Mouse (Mus musculus): ENCODE measurements around the gene Cox6a1. TPM values are rescaled to one million over a fixed set of nuclear protein-coding genes. Genes with fewer than 3 reads are reported as not detected.

The Cox6a1 gene
- polyA plus RNA-seq, 2 experiments, result 731 to 747 TPM

- no peak for ATAC-seq (ENCODE audit: insufficient read depth)
- H3K9ac ChIP-seq (replicated peaks), result peak overlapping the region; percentile 98
- H3K9me3 ChIP-seq (ENCODE audit: control insufficient read depth, low read length), result no peaks in the 10 kb centered on the region
- WGBS (ENCODE audit: insufficient replicate concordance), result 8% methylated on average over 7 of the region's 7 CpGs
- peaks cover 44% of the 10 kb centered on the region for H3K36me3 ChIP-seq (replicated peaks; ENCODE audit: control insufficient read depth, insufficient read depth, low read depth)
- H3K27ac ChIP-seq, result peak overlapping the region; percentile 77
- H3K27me3 ChIP-seq (ENCODE audit: control insufficient read depth, insufficient read depth, low read length), result no peaks in the 10 kb centered on the region
- peak overlapping the region; percentile 94 for H3K4me2 ChIP-seq (ENCODE audit: low read depth)
- peak overlapping the region; percentile 88 to 98 for H3K4me3 ChIP-seq (ENCODE audit: insufficient read depth in 1 of 2, low read depth in 2 of 2, low read length in 2 of 2)
- no peak for DNase-seq (ENCODE audit: low read depth in 3 of 3, low spot score in 3 of 3)
- peaks cover 11 to 15% of the 10 kb centered on the region in 2 experiments for H3K4me1 ChIP-seq (replicated peaks; ENCODE audit: control insufficient read depth in 2 of 2, insufficient read depth in 2 of 2, low read length in 1 of 2)
- no peak for TF ChIP-seq CTCF (IDR thresholded peaks at IDR 0.05; ENCODE audit: low read depth)
- TF ChIP-seq EP300 (IDR thresholded peaks at IDR 0.05; ENCODE audit: low read depth), result no peak
Observed at GRCm38 (mm10) chr5:115340007-115340406, 8.8 kb downstream of the Cox6a1 start.

- Histone ChIP-seq H3K4me2 (ENCODE audit: low read depth) (peak overlapping the region; percentile 61), H3K9me3 (ENCODE audit: control insufficient read depth, low read length) (no peaks in the 10 kb centered on the region), H3K4me1 (replicated peaks; ENCODE audit: control insufficient read depth in 2 of 2, insufficient read depth in 2 of 2, low read length in 1 of 2) (peaks cover 27 to 45% of the 10 kb centered on the region in 2 experiments), H3K4me3 (ENCODE audit: insufficient read depth in 1 of 2, low read depth in 2 of 2, low read length in 2 of 2) (peak overlapping the region in 1 of 2 experiments; percentile 13; a peak in 1 of 4 replicates), H3K9ac (replicated peaks) (peak overlapping the region; percentile 46), H3K27me3 (ENCODE audit: control insufficient read depth, insufficient read depth, low read length) (no peaks in the 10 kb centered on the region), H3K27ac (peak overlapping the region; percentile 83), H3K36me3 (replicated peaks; ENCODE audit: control insufficient read depth, insufficient read depth, low read depth) (peaks cover 73% of the 10 kb centered on the region)
- 13% methylated on average over 3 of the region's 3 CpGs for WGBS (ENCODE audit: insufficient replicate concordance)
- ATAC-seq (ENCODE audit: insufficient read depth) (peak; percentile 94), DNase-seq (ENCODE audit: low read depth in 3 of 3, low spot score in 3 of 3) (peak; percentile 67 to 73 (median 70))
- no peak for TF ChIP-seq CTCF (IDR thresholded peaks at IDR 0.05; ENCODE audit: low read depth)
- TF ChIP-seq EP300 (IDR thresholded peaks at IDR 0.05; ENCODE audit: low read depth), result peak; percentile 83
Observed at GRCm38 (mm10) chr5:115333626-115334025, 15.2 kb downstream of the Cox6a1 start.

GRCm38 (mm10) chr5:115330955-115331354 is 17.8 kb downstream of the Cox6a1 start:
- DNase-seq (ENCODE audit: low read depth in 3 of 3, low spot score in 3 of 3) (no peak), ATAC-seq (ENCODE audit: insufficient read depth) (no peak)
- Histone ChIP-seq H3K4me1 (replicated peaks; ENCODE audit: control insufficient read depth in 2 of 2, insufficient read depth in 2 of 2, low read length in 1 of 2) (peaks cover 30 to 45% of the 10 kb centered on the region in 2 experiments), H3K27ac (no peak overlapping the region), H3K4me3 (ENCODE audit: insufficient read depth in 1 of 2, low read depth in 2 of 2, low read length in 2 of 2) (no peak overlapping the region), H3K4me2 (ENCODE audit: low read depth) (no peak overlapping the region), H3K36me3 (replicated peaks; ENCODE audit: control insufficient read depth, insufficient read depth, low read depth) (peaks cover 64% of the 10 kb centered on the region), H3K27me3 (ENCODE audit: control insufficient read depth, insufficient read depth, low read length) (no peaks in the 10 kb centered on the region), H3K9ac (replicated peaks) (no peak overlapping the region), H3K9me3 (ENCODE audit: control insufficient read depth, low read length) (no peaks in the 10 kb centered on the region)
- WGBS (ENCODE audit: insufficient replicate concordance), result 72% methylated on average over 9 of the region's 9 CpGs
- no peak for TF ChIP-seq CTCF (IDR thresholded peaks at IDR 0.05; ENCODE audit: low read depth)
- no peak for TF ChIP-seq EP300 (IDR thresholded peaks at IDR 0.05; ENCODE audit: low read depth)

- peak overlapping the region; percentile 90 to 93 for H3K4me3 ChIP-seq (ENCODE audit: insufficient read depth in 1 of 2, low read depth in 2 of 2, low read length in 2 of 2)
- H3K27me3 ChIP-seq (ENCODE audit: control insufficient read depth, insufficient read depth, low read length), result no peaks in the 10 kb centered on the region
- TF ChIP-seq EP300 (IDR thresholded peaks at IDR 0.05; ENCODE audit: low read depth) (no peak), CTCF (IDR thresholded peaks at IDR 0.05; ENCODE audit: low read depth) (no peak)
- H3K9me3 ChIP-seq (ENCODE audit: control insufficient read depth, low read length), result no peaks in the 10 kb centered on the region
- H3K4me2 ChIP-seq (ENCODE audit: low read depth), result peak overlapping the region; percentile 93
- no peak for DNase-seq (ENCODE audit: low read depth in 3 of 3, low spot score in 3 of 3)
- H3K27ac ChIP-seq, result peak overlapping the region; percentile 77
- H3K9ac ChIP-seq (replicated peaks), result peak overlapping the region; percentile 97
- under 1% methylated on average over 55 of the region's 55 CpGs for WGBS (ENCODE audit: insufficient replicate concordance)
- no peak for ATAC-seq (ENCODE audit: insufficient read depth)
- H3K36me3 ChIP-seq (replicated peaks; ENCODE audit: control insufficient read depth, insufficient read depth, low read depth), result peaks cover 37% of the 10 kb centered on the region
- H3K4me1 ChIP-seq (replicated peaks; ENCODE audit: control insufficient read depth in 2 of 2, insufficient read depth in 2 of 2, low read length in 1 of 2), result peaks cover 23 to 29% of the 10 kb centered on the region in 2 experiments
Observed at GRCm38 (mm10) chr5:115327610-115328548, 20.9 kb downstream of the Cox6a1 start.

Measured in liver, embryonic 14.5 days (tissue).